Mouse (Mus musculus) kidney, adult 2 months (tissue): ENCODE measurements at regions not wholly inside any gene's neighbourhood (a gene's known extent, or its start where the extent isn't known, plus 50 kb on each side); places are given as distances from the start of the nearest gene placed in this dataset.

Experiments
- CTCF ChIP-seq: fragments of 200-500 bp; conservative IDR thresholded peaks from 2 replicates; pipeline ENCODE4 v1.5.1; 2011; ENCODE audit warnings: low read depth, mild to moderate bottlenecking, control low read depth, low read length, moderate library complexity, mixed read lengths; ENCODE audit not compliant: insufficient read depth, insufficient read length
- POLR2A ChIP-seq: fragments of 200-500 bp; IDR thresholded peaks from one replicate; pipeline ENCODE4 v1.6.1; 2011; ENCODE audit warnings: low read depth, low read length, control low read depth

DNA sequence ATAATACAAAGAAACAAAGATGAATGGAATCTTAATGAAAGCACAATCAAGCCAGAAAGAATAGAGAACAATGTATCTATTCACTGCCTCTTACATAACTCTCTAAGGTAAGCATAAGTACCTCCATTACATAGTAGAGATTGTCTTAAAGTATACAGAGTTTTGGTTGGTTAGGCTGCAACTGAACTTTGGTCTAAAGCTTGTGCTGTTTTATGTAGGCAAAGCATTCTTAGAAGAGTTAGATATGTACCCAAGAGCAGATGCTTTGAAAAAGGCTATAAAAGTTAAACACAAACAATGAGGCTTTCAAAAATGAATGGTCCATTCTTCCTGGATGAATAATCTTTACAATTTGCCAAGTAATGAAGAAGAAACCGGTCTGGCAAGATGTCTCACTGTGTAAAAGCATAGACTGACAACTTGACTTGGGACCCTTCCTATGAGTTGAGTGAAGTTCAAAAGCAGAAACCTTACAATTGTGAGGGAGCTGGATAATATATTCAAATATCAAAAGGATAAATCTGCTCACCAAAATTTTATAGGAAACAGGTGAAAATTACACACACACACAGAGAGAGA, 2166.1 kb downstream of the Gm37988 start:
- TF ChIP-seq POLR2A (no peak), CTCF (no peak)
